Mouse (Mus musculus): ENCODE results near the gene Pde11a.

The Pde11a gene

GRCm38 (mm10) chr2:75959850-75960365 lies 378.7 kb downstream of the Pde11a start:
- DNase-seq (ENCODE audit: low spot score in 2 of 2): no peak

GRCm38 (mm10) chr2:75959183-75959849 lies 379.3 kb downstream of the Pde11a start:
- no peak for DNase-seq (ENCODE audit: low spot score in 2 of 2)

- DNase-seq (ENCODE audit: low spot score in 2 of 2): no peak
Observed at GRCm38 (mm10) chr2:75955709-75956108, 382.9 kb downstream of the Pde11a start.

- DNase-seq (ENCODE audit: low spot score in 2 of 2): no peak
Observed at GRCm38 (mm10) chr2:75953320-75953719, 385.3 kb downstream of the Pde11a start.

DNA sequence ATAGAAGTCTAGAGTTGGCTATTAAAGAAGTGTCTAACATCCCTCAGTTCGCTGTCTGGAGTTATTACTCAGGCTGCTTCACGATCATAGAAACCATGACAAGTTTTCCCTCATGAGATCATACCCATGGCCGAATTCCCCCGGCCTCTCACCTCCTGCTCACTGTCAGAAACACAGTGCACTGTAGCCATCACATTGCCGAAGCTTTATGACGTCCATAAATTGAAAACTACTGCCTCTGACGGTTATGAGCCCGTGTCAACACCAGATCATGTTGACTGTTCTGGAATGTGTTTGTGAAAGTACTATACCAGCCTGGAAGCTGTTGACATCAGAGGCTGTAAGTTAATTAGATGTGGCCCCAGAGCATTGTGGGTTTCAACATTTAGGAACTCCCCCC lies 387.9 kb downstream of the Pde11a start:
- no peak for DNase-seq (ENCODE audit: low spot score in 2 of 2)

Data from frontal cortex, postnatal 36 days (tissue).